Mouse (Mus musculus) brain, embryonic 14.5 days (tissue): Measurements from ENCODE around the gene Hoxb1.

Source experiments
- CTCF ChIP-seq: fragments of 200-500 bp; IDR thresholded peaks from 2 replicates; pipeline ENCODE4 v1.5.1; 2012; ENCODE audit warnings: inconsistent platforms, mild to moderate bottlenecking, moderate library complexity, borderline replicate concordance; ENCODE audit not compliant: insufficient read depth, insufficient read length; ENCODE audit errors: extremely low read depth
- POLR2A ChIP-seq: fragments of 200-500 bp; IDR thresholded peaks from 2 replicates; pipeline ENCODE4 v1.6.1; 2012; ENCODE audit warnings: mild to moderate bottlenecking, inconsistent platforms, borderline replicate concordance; ENCODE audit not compliant: poor library complexity, insufficient read depth, insufficient read length, severe bottlenecking; ENCODE audit errors: extremely low read depth

DNA sequence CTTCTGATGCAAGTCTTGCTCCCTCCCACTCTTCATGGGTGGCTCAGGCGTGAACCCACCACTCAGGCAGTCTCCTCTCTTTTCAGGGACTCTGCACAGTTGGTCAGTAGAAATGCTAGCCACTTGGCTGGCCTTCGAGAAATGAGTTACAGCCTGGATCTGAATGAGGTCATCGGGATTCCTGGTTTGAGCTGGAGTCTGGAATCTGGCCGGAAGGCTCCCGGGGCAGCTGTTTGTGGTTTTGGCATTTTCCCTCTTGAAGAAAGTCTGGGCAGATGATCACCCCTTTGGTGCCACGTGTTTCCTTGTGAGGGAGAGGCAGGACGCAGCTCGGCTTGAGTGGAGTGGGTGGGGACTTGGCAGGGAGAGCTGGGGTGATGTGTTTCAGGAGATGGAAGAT, 48.0 kb downstream of the Hoxb1 start:
- TF ChIP-seq CTCF (no peak), POLR2A (no peak)
